Mouse (Mus musculus) spleen, adult 2 months (tissue): Measurements from ENCODE around the gene Prkcb.

ENCODE experiments used
- CTCF ChIP-seq: fragments of 200-500 bp; IDR thresholded peaks from 2 replicates; pipeline ENCODE4 v1.5.1; 2011; ENCODE audit warnings: mild to moderate bottlenecking, inconsistent platforms; ENCODE audit not compliant: insufficient read depth, insufficient read length, insufficient replicate concordance; ENCODE audit errors: extremely low read depth
- POLR2A ChIP-seq: fragments of 200-500 bp; IDR thresholded peaks from 2 replicates; pipeline ENCODE4 v1.6.1; 2011; ENCODE audit warnings: low read depth, low read length, inconsistent platforms

- TF ChIP-seq CTCF (no peak), POLR2A (no peak)
These were observed 135.3 kb downstream of the Prkcb start for GRCm38 (mm10) chr7:122423816-122424215.
